Mouse (Mus musculus) kidney, postnatal 10 days (tissue): ENCODE results near the gene Psapl1.
A peak's percentile ranks its signal among the peaks of the same experiment; 100 is the strongest.

Experiments
- DNase-seq: peaks from one replicate; pipeline ENCODE4 v3.0.0; 2021; ENCODE audit warnings: mixed read lengths

The Psapl1 gene

DNA sequence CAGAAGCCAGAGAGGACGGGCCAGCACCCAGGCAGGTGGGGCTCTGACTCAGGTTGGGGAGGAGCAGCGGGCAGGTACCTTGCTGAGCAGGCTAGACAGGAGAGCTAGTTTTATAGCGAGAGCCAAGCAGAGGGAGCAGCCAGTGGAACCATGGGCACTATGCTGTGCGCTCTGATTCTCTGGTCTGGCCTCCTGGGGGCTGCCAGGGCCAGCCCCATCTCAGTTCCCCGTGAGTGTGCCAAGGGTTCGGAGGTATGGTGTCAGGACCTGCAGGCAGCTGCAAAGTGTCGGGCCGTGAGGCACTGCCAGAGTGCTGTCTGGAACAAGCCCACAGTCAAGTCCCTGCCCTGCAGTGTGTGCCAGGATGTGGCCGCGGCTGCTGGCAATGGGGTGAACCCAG lies at the start of gene Psapl1:
Gene Psapl1, plus strand, starts transcription at position 106 of the 400 bp plus-strand sequence.
- DNase-seq, result no peak

DNA sequence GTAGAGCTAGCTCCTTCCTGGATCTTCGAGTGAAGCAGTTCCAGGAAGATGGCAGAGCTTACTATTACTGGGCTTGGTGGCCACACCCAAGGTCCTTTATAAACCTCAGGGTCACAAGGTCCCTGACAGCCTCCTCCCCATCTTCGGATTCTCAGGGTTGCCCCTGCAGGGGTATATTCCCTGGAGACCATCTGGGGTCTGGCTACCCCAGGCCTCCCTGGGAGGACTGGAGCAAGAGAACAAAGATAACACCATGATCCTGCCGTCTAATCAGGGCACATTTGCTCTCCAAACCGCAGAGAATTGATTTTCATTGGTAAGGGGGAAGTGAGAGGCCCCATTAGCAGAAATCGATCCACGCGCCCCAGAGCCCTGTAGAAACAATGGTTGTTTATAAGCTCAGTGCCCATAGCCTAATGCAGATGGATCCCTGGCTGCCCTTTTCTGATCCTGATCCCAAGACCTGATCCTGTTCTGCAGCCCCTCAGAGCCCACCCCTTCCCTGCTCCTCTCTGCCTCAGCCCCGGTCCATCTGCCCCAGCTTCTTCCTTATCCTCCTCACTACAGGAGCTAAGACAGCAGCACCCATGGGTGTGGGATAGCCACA lies 48.8 kb upstream of the Psapl1 start:
- DNase-seq, result no peak

DNA sequence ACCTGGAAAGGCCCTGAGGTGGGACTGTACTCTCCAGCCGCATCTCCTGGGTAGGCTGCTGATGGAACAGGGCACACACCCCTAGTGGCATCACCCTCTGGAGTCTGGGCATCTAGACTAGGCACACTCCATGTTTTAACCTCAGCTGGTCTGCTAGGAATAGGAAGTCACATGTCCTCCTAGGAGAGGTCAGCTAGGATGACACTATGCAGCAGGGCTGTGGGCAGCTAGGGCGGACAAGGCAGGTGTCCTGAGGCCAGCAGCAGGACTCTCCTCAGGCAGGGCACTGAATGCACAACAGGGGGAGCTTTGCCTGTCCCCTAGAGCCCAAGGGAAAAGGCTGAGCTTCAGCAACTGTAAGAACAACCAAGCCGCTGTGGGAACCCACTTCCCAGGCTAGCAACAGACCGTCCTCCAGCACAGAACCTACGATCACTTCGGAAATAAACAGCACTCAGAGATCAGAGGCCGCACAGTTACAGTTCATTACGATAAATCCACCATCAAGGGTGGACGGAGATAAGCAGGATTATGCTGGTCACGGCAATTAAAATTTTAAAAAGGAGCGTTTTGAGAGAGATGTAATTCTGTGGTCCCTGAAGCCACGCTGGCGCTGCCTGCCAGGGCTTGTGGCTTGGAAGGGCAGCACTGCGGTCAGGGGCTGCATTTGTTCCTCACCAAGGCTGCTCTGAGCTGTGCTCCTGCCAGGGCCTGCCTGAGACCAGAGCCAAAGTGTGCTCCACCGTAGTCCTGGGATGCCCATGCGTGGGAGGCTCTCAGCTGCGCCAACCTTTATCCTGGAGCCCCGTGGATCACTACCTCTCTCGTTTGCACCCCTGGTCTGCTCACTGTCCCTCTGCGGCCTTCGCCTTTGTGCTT lies 38.2 kb upstream of the Psapl1 start:
- DNase-seq, result no peak

GRCm38 (mm10) chr5:36166346-36167013 lies 37.3 kb upstream of the Psapl1 start:
- no peak for DNase-seq

GRCm38 (mm10) chr5:36168963-36169650 lies 34.7 kb upstream of the Psapl1 start:
- peak; percentile 77 for DNase-seq

DNA sequence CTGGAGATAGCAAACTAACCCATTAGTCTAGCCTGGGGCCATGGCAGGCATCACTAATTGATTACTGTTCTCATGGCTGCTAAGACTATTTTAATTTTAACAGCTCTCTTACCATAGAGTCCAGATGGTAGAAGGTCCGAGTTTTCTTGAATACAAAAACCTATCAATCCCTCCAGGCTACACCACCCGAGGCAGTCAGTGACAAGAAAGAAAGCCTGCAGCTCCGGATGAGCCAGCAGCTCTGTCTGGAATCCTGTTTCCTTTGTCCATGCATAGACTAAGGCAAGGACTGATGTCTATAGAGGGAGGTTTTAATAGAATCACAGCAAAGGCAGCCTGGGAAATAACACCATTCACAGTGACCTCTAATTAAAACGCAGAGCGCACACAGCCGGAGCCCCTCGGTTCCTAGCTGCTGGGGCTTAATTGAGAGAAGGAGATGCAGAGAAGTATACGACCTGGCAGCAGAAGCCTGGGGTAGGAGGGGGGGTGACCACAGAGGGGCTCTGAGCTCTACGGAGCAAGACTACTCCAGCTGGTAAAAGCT lies 29.2 kb upstream of the Psapl1 start:
- peak; percentile 63 for DNase-seq

DNA sequence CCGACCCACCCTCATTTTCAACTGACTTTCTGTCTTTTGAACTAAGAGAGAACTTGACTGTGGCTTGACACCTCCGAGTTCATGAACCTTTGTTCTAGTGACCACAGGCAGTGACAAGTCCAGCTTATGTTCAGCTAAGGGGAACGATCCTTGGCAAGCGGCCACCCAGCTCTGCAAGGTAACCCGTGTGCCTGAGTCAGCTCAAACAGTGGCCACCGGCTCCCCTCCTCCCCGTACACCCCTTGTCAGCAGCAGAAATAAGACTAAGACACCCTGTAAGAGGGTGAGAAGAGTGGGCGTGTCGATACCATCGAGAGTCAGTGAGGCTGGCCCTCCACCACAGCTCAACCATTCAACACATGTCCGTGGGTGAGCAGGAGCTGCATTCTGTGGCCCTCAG lies 27.4 kb upstream of the Psapl1 start:
- DNase-seq, result peak; percentile 83

- DNase-seq, result no peak
These were observed 26.9 kb upstream of the Psapl1 start for GRCm38 (mm10) chr5:36176873-36177272.

- no peak for DNase-seq
These were observed 25.6 kb upstream of the Psapl1 start for GRCm38 (mm10) chr5:36178215-36178614.

- no peak for DNase-seq
These were observed 25.0 kb upstream of the Psapl1 start for GRCm38 (mm10) chr5:36178785-36179184.

DNA sequence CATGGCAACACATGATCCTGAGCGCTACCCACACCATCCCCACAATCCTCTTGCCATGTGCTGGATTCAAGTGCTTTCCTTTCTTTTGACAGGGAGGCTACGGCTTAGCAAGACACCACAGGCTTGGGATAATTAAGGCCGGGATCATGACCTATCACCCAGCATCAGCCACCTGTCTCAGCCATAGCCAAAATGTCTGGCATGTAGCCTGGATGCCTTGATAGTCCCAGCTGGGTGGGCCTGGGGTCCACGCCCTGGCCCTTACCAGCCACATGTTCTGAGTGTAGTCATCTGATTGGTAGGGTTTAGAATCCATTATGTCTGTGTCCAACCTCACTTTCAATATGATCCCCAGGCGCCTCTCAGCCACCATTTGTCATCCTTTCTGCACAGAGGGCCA lies 24.1 kb upstream of the Psapl1 start:
- no peak for DNase-seq

GRCm38 (mm10) chr5:36182326-36182725 lies 21.5 kb upstream of the Psapl1 start:
- DNase-seq, result no peak

DNA sequence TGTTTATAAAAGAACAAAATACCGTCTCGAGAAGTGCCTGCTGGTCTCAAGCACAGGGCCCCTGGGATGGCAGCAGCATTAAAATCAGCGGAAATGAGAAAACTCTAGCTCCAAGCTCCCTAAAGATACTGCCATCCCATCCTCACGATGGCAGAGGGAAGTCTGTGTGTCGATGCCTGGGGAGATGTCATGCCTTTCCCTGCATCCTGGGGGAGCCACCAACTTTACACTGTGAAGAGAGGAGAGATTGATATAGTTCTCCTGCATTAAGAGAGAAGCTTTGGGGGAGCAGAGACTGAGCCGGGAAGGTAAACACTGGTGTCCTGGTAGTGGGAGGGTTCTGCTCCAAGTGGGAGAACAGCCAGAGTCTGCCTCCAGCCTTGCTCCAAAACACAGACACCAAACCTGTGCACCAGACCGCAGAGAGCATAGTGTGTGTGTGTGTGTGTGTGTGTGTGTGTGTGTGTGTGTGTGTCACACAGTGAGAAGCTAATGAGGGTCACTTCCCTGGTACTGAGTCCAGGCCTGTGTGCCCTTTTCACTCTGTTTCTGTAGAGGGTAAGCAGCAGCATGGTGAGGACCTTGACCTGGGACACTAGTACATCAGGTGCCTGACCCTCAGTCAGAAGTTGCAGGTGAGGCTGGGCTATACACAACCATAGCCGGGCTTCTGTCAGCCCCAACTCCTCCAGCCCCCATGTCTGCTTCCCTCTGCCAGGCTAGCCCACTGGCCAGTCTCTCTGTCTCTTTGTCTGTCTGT lies 17.3 kb upstream of the Psapl1 start:
- no peak for DNase-seq

DNA sequence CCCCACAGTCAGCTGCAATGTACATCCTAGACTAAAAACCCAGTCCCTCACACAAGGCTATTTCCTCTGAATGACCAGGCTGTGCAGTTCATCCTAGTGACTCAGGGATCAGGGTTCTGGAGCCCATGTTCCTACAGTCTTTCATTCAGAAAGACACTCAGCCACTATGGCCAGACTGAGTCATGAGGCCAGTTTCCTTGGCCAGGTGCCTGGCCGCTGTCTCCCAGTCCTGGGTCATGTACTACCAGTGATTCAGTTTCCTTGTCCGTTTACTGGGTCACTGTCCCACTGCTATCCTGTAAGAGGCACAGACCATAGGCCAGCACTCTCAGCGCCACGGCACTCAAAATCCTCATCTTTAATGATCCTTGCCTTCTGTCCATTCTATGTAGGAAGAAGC lies 15.5 kb upstream of the Psapl1 start:
- DNase-seq, result peak; percentile 49

- no peak for DNase-seq
These were observed 12.5 kb upstream of the Psapl1 start for GRCm38 (mm10) chr5:36191285-36191684.

DNA sequence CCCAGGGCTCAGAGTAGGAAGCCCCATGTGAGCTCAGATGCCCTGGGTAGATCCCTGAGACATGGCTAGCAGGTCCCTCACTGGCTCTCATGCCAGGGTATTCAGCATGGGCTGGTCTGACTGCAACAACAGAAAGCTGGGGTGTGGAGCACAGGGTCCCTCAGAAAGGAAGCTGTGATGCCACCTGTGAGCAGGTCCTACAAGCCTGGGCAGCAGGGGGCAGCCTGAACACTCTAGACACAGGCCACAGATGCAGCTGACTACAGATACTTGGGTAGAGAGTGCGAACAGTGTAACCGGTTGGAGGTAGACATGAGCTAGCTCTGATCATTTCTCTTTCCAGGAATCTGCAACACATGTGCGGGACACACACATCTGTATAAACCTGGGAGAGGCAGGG lies 11.9 kb upstream of the Psapl1 start:
- peak; percentile 33 for DNase-seq

DNA sequence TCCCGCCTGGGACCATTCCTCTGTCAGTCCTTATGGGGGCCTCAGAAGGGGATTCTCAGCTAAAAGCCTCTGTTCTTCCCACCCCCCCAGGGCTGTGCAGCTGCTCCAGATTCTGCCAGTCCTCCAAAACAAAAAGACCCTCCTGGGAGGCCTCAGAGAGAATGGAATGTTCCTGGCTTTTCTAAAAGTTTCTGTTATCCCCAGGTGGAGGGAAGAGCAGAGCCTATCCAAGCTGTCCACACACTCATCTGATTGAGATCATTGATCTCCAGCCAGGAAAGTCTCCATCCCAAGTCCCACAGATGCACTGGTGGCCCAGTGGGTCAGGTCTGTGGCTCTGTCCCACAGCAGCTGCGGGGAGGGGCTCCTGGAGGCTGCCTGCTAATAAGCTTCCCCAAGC lies 11.1 kb upstream of the Psapl1 start:
- no peak for DNase-seq

DNA sequence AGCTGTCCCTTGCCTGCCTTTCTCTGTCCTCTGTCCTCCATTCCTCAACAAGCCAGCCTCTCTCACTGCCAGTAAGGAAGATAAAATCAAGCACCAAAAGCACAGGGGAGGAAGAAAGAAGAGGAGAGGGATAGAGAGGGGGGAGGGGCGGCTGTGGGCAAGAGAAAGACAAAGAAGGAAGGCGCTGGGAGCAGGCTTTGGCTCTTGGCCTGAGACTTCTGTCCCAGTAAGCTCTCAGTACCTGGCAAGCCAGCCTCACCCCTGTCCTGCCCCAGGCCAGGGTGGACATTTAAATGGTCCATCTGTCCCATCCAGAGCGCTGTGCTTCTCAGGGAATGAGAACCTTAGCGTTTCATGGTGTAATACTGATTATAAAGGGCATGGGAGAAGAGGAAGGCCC lies 9.2 kb upstream of the Psapl1 start:
- DNase-seq, result no peak

DNA sequence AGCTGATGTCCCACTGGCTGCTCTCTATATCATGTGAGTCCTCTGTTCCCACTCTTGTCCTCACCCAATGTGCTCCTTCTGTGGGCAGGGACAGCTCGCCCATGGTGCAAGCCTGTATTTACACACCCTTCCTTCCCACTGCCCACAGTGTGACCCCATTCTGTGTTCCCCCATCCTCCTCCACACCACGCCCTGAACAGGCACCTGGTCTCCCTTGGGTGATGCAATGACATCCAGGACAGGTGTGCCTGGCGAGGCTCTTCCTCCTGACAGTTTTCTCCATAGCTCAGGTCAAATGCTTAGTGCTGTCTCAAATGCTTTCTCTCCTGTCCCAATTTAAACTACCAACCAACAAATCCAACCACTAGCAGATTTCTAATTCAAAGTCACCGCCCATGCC lies 8.4 kb upstream of the Psapl1 start:
- no peak for DNase-seq

DNA sequence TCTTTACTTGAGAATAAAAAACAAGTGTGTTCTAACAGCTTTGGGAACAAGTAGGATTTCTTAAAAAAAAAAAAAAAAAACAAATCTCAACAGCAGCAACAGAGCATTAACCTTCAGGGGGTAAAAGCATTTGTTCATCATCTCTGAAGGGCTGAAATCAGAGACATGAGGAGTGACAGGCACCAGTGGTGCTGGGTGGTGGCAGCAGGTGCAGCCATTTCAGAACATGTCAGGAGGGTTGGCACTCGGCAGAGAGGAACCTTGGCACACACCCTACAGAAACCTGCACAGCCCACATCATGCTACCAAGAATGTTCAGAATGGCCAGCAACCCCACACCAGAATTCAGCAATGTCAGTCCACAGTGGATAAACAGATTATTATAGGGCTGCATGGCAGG lies 4.3 kb upstream of the Psapl1 start:
- DNase-seq, result no peak

- DNase-seq, result no peak
These were observed 1.0 kb upstream of the Psapl1 start for GRCm38 (mm10) chr5:36202781-36203180.

- no peak for DNase-seq
These were observed 400 bp upstream of the Psapl1 start for GRCm38 (mm10) chr5:36203421-36203820.
